Mouse (Mus musculus): Measurements from ENCODE around the gene Sdha.

Sdha gene

GRCm38 (mm10) chr13:74349566-74350434 is at the start of gene Sdha, which contains the start of gene Ccdc127:
Gene Sdha (minus strand): TSS chr13:74350280.
Gene Ccdc127 (plus strand): TSS chr13:74350309.
- in situ Hi-C loops (cut with MboI) = no loop called here

- in situ Hi-C loops (cut with MboI) = no loop called here
Observed at GRCm38 (mm10) chr13:74399298-74399839, 49.3 kb upstream of the Sdha start, which contains the start of gene Ftl1-ps1. Gene Ftl1-ps1 (plus strand): TSS chr13:74399694.

GRCm38 (mm10) chr13:74391156-74391555 is 41.1 kb upstream of the Sdha start:
- in situ Hi-C loops (cut with MboI) = no loop called here

- in situ Hi-C loops (cut with MboI) = no loop called here
Observed at GRCm38 (mm10) chr13:74390371-74390990, 40.4 kb upstream of the Sdha start, which contains the start of gene Zfp72. Gene Zfp72 (minus strand): TSS chr13:74390836.

GRCm38 (mm10) chr13:74389730-74390129 is 39.6 kb upstream of the Sdha start:
- in situ Hi-C loops (cut with MboI) = no loop called here

- in situ Hi-C loops (cut with MboI) = no loop called here
Observed at GRCm38 (mm10) chr13:74382289-74382688, 32.2 kb upstream of the Sdha start.

GRCm38 (mm10) chr13:74381533-74382276 is 31.6 kb upstream of the Sdha start:
- in situ Hi-C loops (cut with MboI) = no loop called here

GRCm38 (mm10) chr13:74363859-74364235 is 13.8 kb upstream of the Sdha start, which contains the start of gene Lrrc14b:
Gene Lrrc14b (minus strand): TSS chr13:74364005.
- in situ Hi-C loops (cut with MboI) = no loop called here

- in situ Hi-C loops (cut with MboI) = no loop called here
Observed at GRCm38 (mm10) chr13:74363176-74363858, 13.2 kb upstream of the Sdha start.

- in situ Hi-C loops (cut with MboI) = no loop called here
Observed at GRCm38 (mm10) chr13:74362218-74362617, 12.1 kb upstream of the Sdha start.

GRCm38 (mm10) chr13:74356491-74356890 is 6.4 kb upstream of the Sdha start:
- in situ Hi-C loops (cut with MboI) = no loop called here

- in situ Hi-C loops (cut with MboI) = no loop called here
Observed at GRCm38 (mm10) chr13:74350435-74350906, 391 bp upstream of the Sdha start.

GRCm38 (mm10) chr13:74341036-74341435 is 9.0 kb downstream of the Sdha start:
- in situ Hi-C loops (cut with MboI) = no loop called here

GRCm38 (mm10) chr13:74329321-74329720 is 20.8 kb downstream of the Sdha start:
- in situ Hi-C loops (cut with MboI) = no loop called here

GRCm38 (mm10) chr13:74317170-74317849 is 32.8 kb downstream of the Sdha start, which contains the start of gene Pdcd6:
Gene Pdcd6 (minus strand): TSS chr13:74317580.
- in situ Hi-C loops (cut with MboI) = no loop called here

GRCm38 (mm10) chr13:74316789-74317169 is 33.3 kb downstream of the Sdha start:
- in situ Hi-C loops (cut with MboI) = no loop called here

- in situ Hi-C loops (cut with MboI) = no loop called here
Observed at GRCm38 (mm10) chr13:74316386-74316785, 33.7 kb downstream of the Sdha start.

GRCm38 (mm10) chr13:74314616-74315015 is 35.5 kb downstream of the Sdha start:
- in situ Hi-C loops (cut with MboI) = no loop called here

GRCm38 (mm10) chr13:74305780-74306179 is 44.3 kb downstream of the Sdha start:
- in situ Hi-C loops (cut with MboI) = no loop called here

- in situ Hi-C loops (cut with MboI) = no loop called here
Observed at GRCm38 (mm10) chr13:74305380-74305779, 44.7 kb downstream of the Sdha start.
